Mouse (Mus musculus): ENCODE results near the gene Tusc2. TPM values are rescaled to one million over a fixed set of nuclear protein-coding genes. Genes with fewer than 3 reads are reported as not detected.

Gene Tusc2
- polyA plus RNA-seq, 1 experiment from 2014 or later = 52.7 TPM

DNA sequence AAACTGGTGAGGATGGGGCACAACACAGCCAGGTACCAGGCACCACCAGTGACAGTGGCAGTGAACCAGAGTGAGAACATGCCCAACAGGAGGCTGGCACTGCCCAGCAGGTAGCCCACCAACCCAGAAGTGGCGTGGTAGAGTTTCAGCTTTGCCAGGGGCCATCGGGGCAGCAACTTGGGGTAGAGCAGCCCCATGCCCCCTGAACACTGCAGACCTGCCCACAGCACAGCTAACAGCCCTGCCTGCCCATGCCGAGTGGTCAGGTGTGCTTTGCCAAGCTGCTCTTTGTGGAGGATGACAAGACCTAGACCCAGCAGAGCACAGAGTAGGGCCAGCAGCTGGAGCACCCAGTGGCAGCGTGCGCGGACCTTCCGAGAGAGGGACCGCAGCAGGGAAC, 23.1 kb upstream of the Tusc2 start:
- Histone ChIP-seq H3K4me2 (no peak overlapping the region), H3K27me3 (replicated peaks) (no peaks in the 10 kb centered on the region), H3K4me3 (no peak overlapping the region), H3K4me1 (peaks cover 56% of the 10 kb centered on the region), H3K9me3 (replicated peaks) (no peaks in the 10 kb centered on the region), H3K27ac (no peak overlapping the region), H3K9ac (no peak overlapping the region), H3K36me3 (peaks cover 57% of the 10 kb centered on the region)
- 92% methylated on average over 8 of the region's 8 CpGs for WGBS (ENCODE audit: insufficient replicate concordance)
- no peak for ATAC-seq

GRCm38 (mm10) chr9:107540420-107540819, 22.6 kb upstream of the Tusc2 start:
- ATAC-seq = no peak
- Histone ChIP-seq H3K36me3 (peaks cover 61% of the 10 kb centered on the region), H3K9me3 (replicated peaks) (no peaks in the 10 kb centered on the region), H3K9ac (no peak overlapping the region), H3K4me2 (no peak overlapping the region), H3K27me3 (replicated peaks) (no peaks in the 10 kb centered on the region), H3K4me1 (peaks cover 56% of the 10 kb centered on the region), H3K27ac (peak overlapping the region; percentile 28; the same call in 1 of the 2 replicates), H3K4me3 (no peak overlapping the region)
- WGBS (ENCODE audit: insufficient replicate concordance) = 63% methylated on average over 4 of the region's 4 CpGs

DNA sequence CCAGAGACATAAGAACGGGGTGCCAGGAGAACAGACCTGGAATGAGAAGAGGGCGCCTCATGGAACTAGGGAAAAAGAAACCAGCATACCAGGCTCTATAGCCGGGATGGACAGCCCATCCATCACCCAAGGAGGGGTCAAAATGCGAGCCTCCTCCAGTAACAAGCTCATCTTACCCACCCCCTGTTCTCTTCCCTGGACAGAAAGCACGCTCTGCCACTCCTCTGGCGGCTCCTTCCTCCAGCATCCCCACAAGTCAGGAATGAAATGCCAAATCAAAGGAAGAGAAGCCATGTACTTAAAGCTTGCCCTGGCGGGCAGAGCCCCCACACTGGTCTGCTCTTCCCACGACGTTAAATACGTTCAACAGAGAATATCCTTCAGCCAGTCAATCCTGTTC, 22.1 kb upstream of the Tusc2 start:
- Histone ChIP-seq H3K4me1 (peaks cover 55% of the 10 kb centered on the region), H3K4me2 (peak overlapping the region; percentile 94), H3K27me3 (replicated peaks) (no peaks in the 10 kb centered on the region), H3K36me3 (peaks cover 61% of the 10 kb centered on the region), H3K9ac (no peak overlapping the region), H3K4me3 (peak overlapping the region; percentile 68), H3K27ac (peak overlapping the region; percentile 83; the same call in 1 of the 2 replicates), H3K9me3 (replicated peaks) (no peaks in the 10 kb centered on the region)
- no peak; the same call in 1 of the 2 replicates for ATAC-seq
- 41% methylated on average over 10 of the region's 10 CpGs for WGBS (ENCODE audit: insufficient replicate concordance)

GRCm38 (mm10) chr9:107541474-107542351, 21.3 kb upstream of the Tusc2 start, which contains the start of the genes Cyb561d2 and Nprl2:
Gene Cyb561d2, minus strand, starts transcription at chr9:107542193.
Gene Nprl2, plus strand, starts transcription at chr9:107542226.
- peak; percentile 81 for ATAC-seq
- Histone ChIP-seq H3K36me3 (peaks cover 58% of the 10 kb centered on the region), H3K4me2 (peak within 1 kb of the TSS; percentile 94), H3K9ac (peak within 1 kb of the TSS; percentile 75), H3K27ac (peak within 1 kb of the TSS; percentile 83), H3K27me3 (replicated peaks) (no peaks in the 10 kb centered on the region), H3K4me1 (peaks cover 55% of the 10 kb centered on the region), H3K9me3 (replicated peaks) (no peaks in the 10 kb centered on the region), H3K4me3 (peak within 1 kb of the TSS; percentile 68)
- under 1% methylated on average over 46 of the region's 46 CpGs for WGBS (ENCODE audit: insufficient replicate concordance)

GRCm38 (mm10) chr9:107542352-107542686, 20.7 kb upstream of the Tusc2 start:
- peak; percentile 25 for ATAC-seq
- WGBS (ENCODE audit: insufficient replicate concordance) = 1% methylated on average over 11 of the region's 11 CpGs

DNA sequence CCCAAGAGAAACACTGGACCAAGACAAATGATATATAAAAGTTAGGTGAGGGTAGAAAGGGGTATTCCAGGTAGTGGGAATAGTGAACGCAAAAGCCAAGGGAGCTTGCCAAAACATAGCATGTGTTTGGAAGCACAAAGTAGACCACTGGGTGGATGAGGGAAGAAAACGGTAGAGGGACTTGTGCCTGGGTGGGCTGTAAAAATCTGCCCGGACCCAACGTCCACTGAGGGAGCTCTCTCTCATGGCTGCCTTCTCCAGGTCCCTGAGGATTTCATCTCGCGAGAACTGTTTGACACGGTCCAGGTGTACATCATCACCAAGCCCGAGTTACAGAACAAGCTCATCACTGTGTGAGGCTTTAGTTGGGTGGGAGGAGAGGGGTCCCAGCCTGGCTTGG, 20.3 kb upstream of the Tusc2 start:
- no peak for ATAC-seq
- H3K4me2 ChIP-seq = peak overlapping the region; percentile 94
- H3K36me3 ChIP-seq = peaks cover 48% of the 10 kb centered on the region
- no peaks in the 10 kb centered on the region for H3K27me3 ChIP-seq (replicated peaks)
- H3K4me3 ChIP-seq = peak overlapping the region; percentile 68
- H3K9ac ChIP-seq = peak overlapping the region; percentile 75
- H3K4me1 ChIP-seq = peaks cover 55% of the 10 kb centered on the region
- H3K27ac ChIP-seq = peak overlapping the region; percentile 83
- no peaks in the 10 kb centered on the region for H3K9me3 ChIP-seq (replicated peaks)
- WGBS (ENCODE audit: insufficient replicate concordance) = 42% methylated on average over 8 of the region's 8 CpGs

More at GRCm38 (mm10) chr9:107542352-107542686, 20.7 kb upstream of the Tusc2 start:
- Histone ChIP-seq H3K9me3 (replicated peaks) (no peaks in the 10 kb centered on the region), H3K4me2 (peak overlapping the region; percentile 94), H3K36me3 (peaks cover 52% of the 10 kb centered on the region), H3K27me3 (replicated peaks) (no peaks in the 10 kb centered on the region), H3K27ac (peak overlapping the region; percentile 83), H3K4me3 (peak overlapping the region; percentile 68), H3K9ac (peak overlapping the region; percentile 75), H3K4me1 (peaks cover 55% of the 10 kb centered on the region)

DNA sequence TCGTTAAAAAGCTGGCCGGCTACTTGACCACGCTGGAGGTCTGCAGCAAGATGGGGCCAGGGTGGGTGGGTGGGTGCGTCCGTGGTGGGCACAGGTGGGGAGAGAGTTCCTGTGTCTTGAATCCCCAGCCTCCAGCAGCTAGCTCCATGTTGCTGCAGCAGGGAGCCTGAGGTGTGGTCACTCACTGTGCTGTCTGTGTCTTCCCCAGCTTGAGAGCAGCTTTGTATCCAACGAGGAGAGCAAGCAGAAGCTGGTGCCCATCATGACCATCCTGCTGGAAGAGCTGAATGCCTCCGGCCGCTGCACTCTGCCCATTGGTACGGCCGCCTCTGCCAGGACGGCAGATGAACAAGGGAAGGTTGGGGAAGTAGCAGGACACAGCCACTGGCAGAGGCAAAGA, 19.8 kb upstream of the Tusc2 start:
- 77% methylated on average over 11 of the region's 11 CpGs for WGBS (ENCODE audit: insufficient replicate concordance)
- H3K4me1 ChIP-seq = peaks cover 55% of the 10 kb centered on the region
- H3K27ac ChIP-seq = no peak overlapping the region
- H3K27me3 ChIP-seq (replicated peaks) = peaks cover 3% of the 10 kb centered on the region
- H3K9ac ChIP-seq = no peak overlapping the region
- no peak overlapping the region; the same call in 1 of the 2 replicates for H3K4me3 ChIP-seq
- H3K36me3 ChIP-seq = peaks cover 42% of the 10 kb centered on the region
- ATAC-seq = no peak
- peak overlapping the region; percentile 94 for H3K4me2 ChIP-seq
- H3K9me3 ChIP-seq (replicated peaks) = no peaks in the 10 kb centered on the region

GRCm38 (mm10) chr9:107544196-107544700, 18.8 kb upstream of the Tusc2 start:
- H3K27ac ChIP-seq = no peak overlapping the region
- 90% methylated on average over 17 of the region's 17 CpGs for WGBS (ENCODE audit: insufficient replicate concordance)
- H3K4me1 ChIP-seq = peaks cover 55% of the 10 kb centered on the region
- H3K9ac ChIP-seq = no peak overlapping the region
- H3K9me3 ChIP-seq (replicated peaks) = no peaks in the 10 kb centered on the region
- peaks cover 13% of the 10 kb centered on the region for H3K27me3 ChIP-seq (replicated peaks)
- no peak overlapping the region for H3K4me2 ChIP-seq
- ATAC-seq = no peak
- H3K36me3 ChIP-seq = peaks cover 33% of the 10 kb centered on the region
- H3K4me3 ChIP-seq = no peak overlapping the region

GRCm38 (mm10) chr9:107544729-107545128, 18.3 kb upstream of the Tusc2 start:
- no peak overlapping the region for H3K4me3 ChIP-seq
- peaks cover 53% of the 10 kb centered on the region for H3K4me1 ChIP-seq
- H3K27me3 ChIP-seq (replicated peaks) = peaks cover 17% of the 10 kb centered on the region
- no peak overlapping the region for H3K9ac ChIP-seq
- H3K36me3 ChIP-seq = peaks cover 28% of the 10 kb centered on the region
- 88% methylated on average over 12 of the region's 12 CpGs for WGBS (ENCODE audit: insufficient replicate concordance)
- H3K9me3 ChIP-seq (replicated peaks) = no peaks in the 10 kb centered on the region
- no peak overlapping the region for H3K27ac ChIP-seq
- no peak overlapping the region for H3K4me2 ChIP-seq
- no peak for ATAC-seq

DNA sequence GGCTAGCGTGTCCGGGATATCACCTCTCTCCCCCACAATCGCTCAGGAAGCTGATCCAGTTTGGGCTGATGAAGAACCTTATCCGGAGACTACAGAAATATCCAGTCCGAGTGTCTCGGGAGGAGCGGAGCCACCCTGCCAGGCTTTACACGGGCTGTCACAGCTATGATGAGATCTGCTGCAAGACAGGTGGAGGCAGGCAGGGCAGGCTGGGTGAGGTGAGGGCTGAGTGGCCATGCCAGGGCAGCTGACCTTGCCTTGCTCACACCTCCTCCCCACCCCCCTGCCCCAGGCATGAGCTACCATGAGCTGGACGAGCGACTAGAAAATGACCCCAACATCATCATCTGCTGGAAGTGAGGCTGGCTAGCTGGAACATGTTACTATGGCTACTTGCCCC, 17.9 kb upstream of the Tusc2 start:
- H3K27me3 ChIP-seq (replicated peaks) = peaks cover 22% of the 10 kb centered on the region
- H3K4me3 ChIP-seq = no peak overlapping the region
- H3K9me3 ChIP-seq (replicated peaks) = no peaks in the 10 kb centered on the region
- WGBS (ENCODE audit: insufficient replicate concordance) = 77% methylated on average over 10 of the region's 10 CpGs
- H3K36me3 ChIP-seq = peaks cover 23% of the 10 kb centered on the region
- no peak overlapping the region for H3K9ac ChIP-seq
- peaks cover 55% of the 10 kb centered on the region for H3K4me1 ChIP-seq
- H3K4me2 ChIP-seq = no peak overlapping the region
- no peak overlapping the region for H3K27ac ChIP-seq
- no peak for ATAC-seq

- peaks cover 56% of the 10 kb centered on the region for H3K4me1 ChIP-seq
- H3K4me3 ChIP-seq = no peak overlapping the region
- no peak overlapping the region for H3K4me2 ChIP-seq
- no peaks in the 10 kb centered on the region for H3K9me3 ChIP-seq (replicated peaks)
- H3K27ac ChIP-seq = no peak overlapping the region
- H3K9ac ChIP-seq = no peak overlapping the region
- peaks cover 26% of the 10 kb centered on the region for H3K27me3 ChIP-seq (replicated peaks)
- no peak for ATAC-seq
- H3K36me3 ChIP-seq = peaks cover 21% of the 10 kb centered on the region
- 8% methylated on average over 3 of the region's 3 CpGs for WGBS (ENCODE audit: insufficient replicate concordance)
Measured at GRCm38 (mm10) chr9:107545602-107546001, 17.5 kb upstream of the Tusc2 start.

- peaks cover 40% of the 10 kb centered on the region for H3K27me3 ChIP-seq (replicated peaks)
- peak within 1 kb of the TSS; percentile 16; the same call in 1 of the 2 replicates for H3K4me3 ChIP-seq
- H3K36me3 ChIP-seq = peaks cover 21% of the 10 kb centered on the region
- ATAC-seq = peak; percentile 71
- H3K9me3 ChIP-seq (replicated peaks) = no peaks in the 10 kb centered on the region
- H3K27ac ChIP-seq = no peak within 1 kb of the TSS
- WGBS (ENCODE audit: insufficient replicate concordance) = 4% methylated on average over 20 of the region's 20 CpGs
- H3K4me2 ChIP-seq = peak within 1 kb of the TSS; percentile 64
- peaks cover 60% of the 10 kb centered on the region for H3K4me1 ChIP-seq
- no peak within 1 kb of the TSS; the same call in 1 of the 2 replicates for H3K9ac ChIP-seq
Measured at GRCm38 (mm10) chr9:107547026-107547425, 16.0 kb upstream of the Tusc2 start, which contains the start of gene Zmynd10. Gene Zmynd10, plus strand, starts transcription at chr9:107547298.

Measured in liver, embryonic 12.5 days (tissue).